30 mouse cellular contexts compared by ENCODE assay signal in the genomic region with DNA sequence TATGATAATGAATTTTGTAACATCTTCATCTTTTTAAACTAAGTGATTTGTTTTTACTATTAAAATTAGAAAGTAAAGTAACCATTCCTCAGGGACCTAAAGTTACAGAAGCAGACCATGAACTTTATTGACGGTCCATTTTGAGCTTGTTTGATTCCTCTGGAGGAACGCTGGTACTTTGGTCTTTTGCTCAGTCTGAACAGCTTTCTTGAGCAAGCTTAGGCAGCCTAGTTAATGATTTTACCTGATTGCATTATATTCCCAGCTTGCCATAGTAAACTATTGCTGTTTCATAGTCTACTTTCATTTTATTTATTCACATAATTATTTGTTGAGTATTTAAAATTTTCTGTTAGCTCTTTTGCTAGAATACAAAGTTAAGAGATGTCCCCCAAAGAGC. TPM values are rescaled to one million over a fixed set of nuclear protein-coding genes. Genes with fewer than 3 reads are reported as not detected.
"Had no signal": no experiment of that assay in that cellular context is flagged by ENCODE, and none has a peak within 500 bp of the region (broad histone marks: within the 10 kb centered on the region; RNA-seq: fewer than 3 reads in every experiment).

No protein-coding gene starts in this region.

- H3K27ac ChIP-seq: embryonic facial prominence, embryonic 10.5 days; embryonic facial prominence, embryonic 12.5 days; embryonic facial prominence, embryonic 13.5 days; embryonic facial prominence, embryonic 15.5 days; forebrain, embryonic 10.5 days; forebrain, embryonic 12.5 days; forebrain, embryonic 13.5 days; forebrain, embryonic 15.5 days; gastrocnemius, adult 2 months had no signal

- ATAC-seq: forebrain, embryonic 13.5 days; forebrain, embryonic 14.5 days; forebrain, embryonic 15.5 days; forebrain, embryonic 16.5 days; forebrain, postnatal 0 days had no signal

- H3K4me3 ChIP-seq: embryonic facial prominence, embryonic 10.5 days; embryonic facial prominence, embryonic 12.5 days; embryonic facial prominence, embryonic 13.5 days; embryonic facial prominence, embryonic 15.5 days; erythroblast, embryonic 14.5 days; forebrain, embryonic 10.5 days; forebrain, embryonic 12.5 days; forebrain, embryonic 13.5 days; forebrain, embryonic 15.5 days; gastrocnemius, adult 2 months had no signal

- H3K4me1 ChIP-seq: embryonic facial prominence, embryonic 10.5 days; embryonic facial prominence, embryonic 12.5 days; embryonic facial prominence, embryonic 13.5 days; embryonic facial prominence, embryonic 15.5 days; forebrain, embryonic 10.5 days; forebrain, embryonic 12.5 days; forebrain, embryonic 13.5 days; forebrain, embryonic 15.5 days had no signal

- H3K27me3 ChIP-seq: embryonic facial prominence, embryonic 12.5 days; embryonic facial prominence, embryonic 13.5 days; embryonic facial prominence, embryonic 15.5 days; forebrain, embryonic 12.5 days; forebrain, embryonic 13.5 days; forebrain, embryonic 15.5 days had no signal

- H3K9me3 ChIP-seq: embryonic facial prominence, embryonic 10.5 days; embryonic facial prominence, embryonic 12.5 days; embryonic facial prominence, embryonic 13.5 days; embryonic facial prominence, embryonic 15.5 days; forebrain, embryonic 10.5 days; forebrain, embryonic 12.5 days; forebrain, embryonic 13.5 days; forebrain, embryonic 15.5 days had no signal

- H3K9ac ChIP-seq: embryonic facial prominence, embryonic 12.5 days; embryonic facial prominence, embryonic 13.5 days; embryonic facial prominence, embryonic 15.5 days; forebrain, embryonic 12.5 days; forebrain, embryonic 13.5 days; forebrain, embryonic 15.5 days; forebrain, postnatal 0 days had no signal

- DNase-seq: cerebellum, adult 18-20 months; cerebellum, adult 2 months; cerebellum, adult 8-10 months; cerebellum, adult 9-10 months; cerebellum, adult 9-11 months; cerebellum, postnatal 10 days; cerebellum, postnatal 14 days; cerebellum, postnatal 25 days; cerebellum, postnatal 36 days; embryo, embryonic 11 days; forebrain, postnatal 0 days; gastrocnemius, adult 2 months; gastrocnemius, postnatal 10 days; gastrocnemius, postnatal 14 days; gastrocnemius, postnatal 25 days; gastrocnemius, postnatal 36 days; heart, adult 18-20 months had no signal

- H3K4me2 ChIP-seq: embryonic facial prominence, embryonic 12.5 days; embryonic facial prominence, embryonic 13.5 days; embryonic facial prominence, embryonic 15.5 days; forebrain, embryonic 12.5 days; forebrain, embryonic 13.5 days; forebrain, embryonic 15.5 days had no signal

RNA-seq across cellular contexts. Expression of a gene that starts 59.1 kb away (rescaled TPM):
- total RNA-seq: common myeloid progenitor, adult 5-6 weeks; granulocyte monocyte progenitor cell, adult 5-6 weeks had no signal
- polyA plus RNA-seq: erythroblast, embryonic 14.5 days had no signal
